Mouse (Mus musculus): ENCODE measurements around the gene Dbil5. TPM values are rescaled to one million over a fixed set of nuclear protein-coding genes. Genes with fewer than 3 reads are reported as not detected.

Dbil5 gene
- polyA plus RNA-seq, 1 experiment from 2014 or later, result 0.53 TPM

DNA sequence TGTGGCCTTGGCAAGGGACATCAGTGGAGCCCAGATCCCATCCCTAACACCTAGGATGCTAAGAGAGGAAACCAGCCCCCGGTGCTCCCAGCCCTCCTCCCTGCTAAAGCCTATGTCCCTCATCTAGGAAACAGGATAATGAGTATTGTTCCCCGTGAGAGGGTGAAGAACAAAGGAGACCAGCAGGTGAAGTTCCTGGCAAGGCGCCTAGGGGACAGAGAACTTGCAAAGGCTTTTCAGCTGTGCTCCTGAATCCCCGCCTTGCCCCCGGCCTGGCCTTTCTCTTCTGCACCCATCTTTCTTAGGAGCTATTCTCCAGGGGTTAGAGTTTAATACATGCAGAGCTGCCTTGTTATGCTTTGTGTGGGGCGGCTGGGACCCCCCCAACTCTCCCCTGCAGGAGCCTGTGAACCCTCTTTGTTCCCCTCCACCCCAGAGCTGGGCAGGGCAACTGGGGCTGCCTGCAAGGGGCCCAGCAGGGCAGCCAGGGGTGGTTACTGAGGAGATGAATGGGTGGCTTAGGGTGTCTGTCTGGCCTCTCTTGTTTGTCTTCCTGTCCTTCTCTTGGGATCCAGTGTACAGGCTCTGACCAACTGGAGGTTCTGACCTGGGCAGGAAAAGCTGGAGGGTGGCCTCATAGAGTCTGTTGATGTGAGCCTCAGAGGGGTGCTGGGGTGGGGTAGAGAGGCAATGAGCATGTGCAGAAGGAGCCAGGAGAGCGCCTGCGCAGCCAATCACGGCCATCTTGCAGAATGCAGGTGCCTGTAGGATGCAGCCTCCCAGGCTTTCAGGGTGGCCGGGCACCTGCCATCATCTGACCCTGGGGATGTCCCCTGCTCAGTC is 43.0 kb downstream of the Dbil5 start:
- Histone ChIP-seq H3K9me3 (replicated peaks; ENCODE audit: control insufficient read depth, low read length) (no peaks in the 10 kb centered on the region), H3K4me2 (ENCODE audit: low read depth, low read length) (no peak overlapping the region), H3K27me3 (ENCODE audit: control insufficient read depth, insufficient read depth, low read length) (no peaks in the 10 kb centered on the region), H3K4me3 (ENCODE audit: low read length) (no peak overlapping the region), H3K4me1 (ENCODE audit: control insufficient read depth, insufficient read depth, low read length) (no peaks in the 10 kb centered on the region), H3K27ac (ENCODE audit: low read length) (no peak overlapping the region), H3K36me3 (ENCODE audit: control insufficient read depth, insufficient read depth) (no peaks in the 10 kb centered on the region), H3K9ac (ENCODE audit: low read length) (no peak overlapping the region)
- WGBS, result 77% methylated on average over 10 of the region's 10 CpGs
- no peak for ATAC-seq (replicated peaks; ENCODE audit: extremely low read depth, insufficient read depth, low FRiP score)

DNA sequence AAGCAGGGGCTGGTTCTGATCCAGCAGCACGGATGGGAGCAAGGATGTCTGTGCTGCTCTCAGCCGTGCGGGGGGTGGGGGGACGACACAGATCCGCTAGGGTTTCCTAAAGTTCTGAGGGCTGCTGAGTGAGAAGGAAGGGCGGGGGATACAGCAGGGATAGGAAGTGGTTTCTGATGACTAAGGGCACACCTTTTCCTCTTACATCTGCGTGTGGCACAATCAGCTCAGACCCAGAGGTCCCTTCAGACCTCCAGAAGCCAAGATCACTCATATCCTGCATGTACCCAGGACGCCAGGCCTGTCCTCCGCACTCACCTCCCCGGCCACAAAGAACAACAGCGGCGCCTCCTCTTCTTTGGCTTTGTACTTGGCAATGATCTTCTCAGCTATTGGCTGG is 43.8 kb downstream of the Dbil5 start:
- Histone ChIP-seq H3K27me3 (ENCODE audit: control insufficient read depth, insufficient read depth, low read length) (no peaks in the 10 kb centered on the region), H3K36me3 (ENCODE audit: control insufficient read depth, insufficient read depth) (no peaks in the 10 kb centered on the region), H3K9me3 (replicated peaks; ENCODE audit: control insufficient read depth, low read length) (no peaks in the 10 kb centered on the region), H3K4me1 (ENCODE audit: control insufficient read depth, insufficient read depth, low read length) (no peaks in the 10 kb centered on the region), H3K27ac (ENCODE audit: low read length) (no peak overlapping the region), H3K4me2 (ENCODE audit: low read depth, low read length) (no peak overlapping the region), H3K4me3 (ENCODE audit: low read length) (no peak overlapping the region), H3K9ac (ENCODE audit: low read length) (no peak overlapping the region)
- peak; percentile 37 for ATAC-seq (replicated peaks; ENCODE audit: extremely low read depth, insufficient read depth, low FRiP score)
- WGBS, result 54% methylated on average over 12 of the region's 12 CpGs

DNA sequence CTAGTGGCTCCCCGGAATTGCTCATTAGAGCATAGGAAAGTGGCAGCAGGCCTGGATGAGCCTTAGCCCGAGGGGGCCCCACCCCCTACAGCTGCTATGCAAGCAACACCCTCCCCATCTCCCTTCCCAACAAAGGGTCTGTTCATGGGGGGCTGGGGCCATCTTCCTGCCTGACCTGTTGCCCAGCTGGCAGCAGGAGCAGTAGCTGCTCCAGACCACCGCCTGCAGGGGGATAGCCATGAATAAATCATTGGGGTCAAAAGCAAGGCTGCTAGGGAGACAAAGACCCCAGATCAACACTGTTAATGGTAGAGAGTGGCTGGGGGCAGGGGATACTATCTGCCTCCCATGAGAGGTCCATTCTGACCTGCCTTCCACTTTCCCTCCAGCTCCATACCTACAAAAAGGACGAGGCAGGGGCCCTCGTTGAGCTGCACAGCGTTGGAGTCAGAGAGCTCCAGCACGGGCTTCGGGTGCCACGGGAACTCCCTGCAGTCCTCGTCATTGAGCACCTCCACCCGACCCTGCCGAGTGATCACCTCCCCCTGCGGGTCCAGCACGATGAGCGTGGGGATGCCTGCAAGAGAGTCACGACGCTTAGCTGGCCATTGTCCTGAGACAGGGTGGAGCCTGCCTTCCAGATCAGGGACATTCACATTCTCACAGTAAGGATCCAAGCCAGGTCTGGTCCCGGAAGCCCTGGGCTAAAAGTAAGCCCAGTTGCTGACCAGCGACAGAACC is 45.4 kb downstream of the Dbil5 start:
- Histone ChIP-seq H3K4me3 (ENCODE audit: low read length) (no peak overlapping the region), H3K36me3 (ENCODE audit: control insufficient read depth, insufficient read depth) (no peaks in the 10 kb centered on the region), H3K27ac (ENCODE audit: low read length) (no peak overlapping the region), H3K4me2 (ENCODE audit: low read depth, low read length) (no peak overlapping the region), H3K9me3 (replicated peaks; ENCODE audit: control insufficient read depth, low read length) (no peaks in the 10 kb centered on the region), H3K27me3 (ENCODE audit: control insufficient read depth, insufficient read depth, low read length) (no peaks in the 10 kb centered on the region), H3K9ac (ENCODE audit: low read length) (no peak overlapping the region), H3K4me1 (ENCODE audit: control insufficient read depth, insufficient read depth, low read length) (no peaks in the 10 kb centered on the region)
- no peak for ATAC-seq (replicated peaks; ENCODE audit: extremely low read depth, insufficient read depth, low FRiP score)
- 24% methylated on average over 19 of the region's 19 CpGs for WGBS

DNA sequence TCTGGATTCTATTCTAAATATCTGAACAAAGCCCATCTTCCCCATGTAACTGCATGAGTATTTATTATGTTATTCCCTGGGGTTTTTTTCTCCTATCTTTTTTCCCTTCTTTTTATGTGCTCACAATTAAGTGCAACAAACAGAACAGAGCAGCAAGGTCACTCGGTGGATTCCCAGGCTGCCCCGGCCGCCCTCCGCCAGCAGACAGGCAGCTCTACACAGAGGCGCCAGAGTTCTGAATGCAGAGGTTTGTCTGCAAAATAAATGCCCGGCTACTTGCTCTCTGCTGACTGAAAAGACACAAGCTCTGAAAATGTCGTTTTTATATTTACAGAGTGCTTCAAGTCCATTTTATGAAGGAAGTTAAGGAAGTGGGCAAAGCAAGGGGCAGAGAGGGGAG is 50.1 kb downstream of the Dbil5 start:
- H3K9ac ChIP-seq (ENCODE audit: low read length), result no peak overlapping the region
- H3K36me3 ChIP-seq (ENCODE audit: control insufficient read depth, insufficient read depth), result 0 out of 2 replicates have a peak, but pooled peaks cover 2% of the 10 kb centered on the region
- no peaks in the 10 kb centered on the region for H3K4me1 ChIP-seq (ENCODE audit: control insufficient read depth, insufficient read depth, low read length)
- H3K9me3 ChIP-seq (replicated peaks; ENCODE audit: control insufficient read depth, low read length), result no peaks in the 10 kb centered on the region
- no peak overlapping the region for H3K27ac ChIP-seq (ENCODE audit: low read length)
- no peak for ATAC-seq (replicated peaks; ENCODE audit: extremely low read depth, insufficient read depth, low FRiP score)
- no peak overlapping the region for H3K4me3 ChIP-seq (ENCODE audit: low read length)
- no peaks in the 10 kb centered on the region for H3K27me3 ChIP-seq (ENCODE audit: control insufficient read depth, insufficient read depth, low read length)
- 68% methylated on average over 7 of the region's 7 CpGs for WGBS
- H3K4me2 ChIP-seq (ENCODE audit: low read depth, low read length), result no peak overlapping the region

DNA sequence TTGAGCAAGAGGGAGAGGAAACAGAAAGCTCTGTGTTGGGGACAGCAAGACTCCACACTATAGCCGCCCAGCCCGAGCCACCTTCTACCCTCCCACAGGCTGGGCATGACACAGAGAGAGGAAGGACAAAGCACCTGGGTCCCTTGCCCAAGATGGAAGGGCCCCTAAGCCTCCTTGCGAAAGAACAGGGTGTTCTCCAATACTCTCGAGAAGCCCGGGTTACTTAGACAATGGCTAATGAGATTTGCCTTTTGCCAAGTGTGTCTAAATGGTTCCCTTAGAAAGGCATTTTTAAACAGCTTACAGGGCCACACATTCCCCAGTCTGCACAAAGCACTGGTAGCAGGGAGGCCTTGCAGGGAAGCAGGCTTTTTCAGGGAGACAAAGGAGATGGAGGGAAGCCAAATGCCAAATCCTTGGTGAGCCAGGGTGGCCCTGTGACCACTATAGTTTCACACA is 50.6 kb downstream of the Dbil5 start:
- no peaks in the 10 kb centered on the region for H3K9me3 ChIP-seq (replicated peaks; ENCODE audit: control insufficient read depth, low read length)
- no peak overlapping the region for H3K4me3 ChIP-seq (ENCODE audit: low read length)
- no peak overlapping the region for H3K9ac ChIP-seq (ENCODE audit: low read length)
- H3K27me3 ChIP-seq (ENCODE audit: control insufficient read depth, insufficient read depth, low read length), result no peaks in the 10 kb centered on the region
- no peak overlapping the region for H3K4me2 ChIP-seq (ENCODE audit: low read depth, low read length)
- no peak overlapping the region for H3K27ac ChIP-seq (ENCODE audit: low read length)
- 0 out of 2 replicates have a peak, but pooled peaks cover 2% of the 10 kb centered on the region for H3K36me3 ChIP-seq (ENCODE audit: control insufficient read depth, insufficient read depth)
- H3K4me1 ChIP-seq (ENCODE audit: control insufficient read depth, insufficient read depth, low read length), result no peaks in the 10 kb centered on the region
- ATAC-seq (replicated peaks; ENCODE audit: extremely low read depth, insufficient read depth, low FRiP score), result no peak
- 71% methylated on average over 5 of the region's 5 CpGs for WGBS

Other genes starting within 250 kb of the Dbil5 start
- gene 1700016K19Rik, start 217.7 kb upstream of the Dbil5 start, polyA plus RNA-seq (2015; fragmentation: Nextera tagmentation; extraction: Ambion mirVana), result 0.93 and 1.7 TPM in 2 replicates
- 14.9 and 16.8 TPM in 2 replicates for gene Rflnb, start 189.8 kb upstream of the Dbil5 start, polyA plus RNA-seq (2015; fragmentation: Nextera tagmentation; extraction: Ambion mirVana)
- 30.5 and 35.1 TPM in 2 replicates for gene Vps53, start 38.0 kb upstream of the Dbil5 start, polyA plus RNA-seq (2015; fragmentation: Nextera tagmentation; extraction: Ambion mirVana)
- 22.3 and 24.0 TPM in 2 replicates for gene Fam57a, start 37.9 kb upstream of the Dbil5 start, polyA plus RNA-seq (2015; fragmentation: Nextera tagmentation; extraction: Ambion mirVana)
- 20.1 and 21.7 TPM in 2 replicates for gene Gemin4, start 56 bp downstream of the Dbil5 start, polyA plus RNA-seq (2015; fragmentation: Nextera tagmentation; extraction: Ambion mirVana)
- gene Mrm3, start 26.1 kb downstream of the Dbil5 start, polyA plus RNA-seq (2015; fragmentation: Nextera tagmentation; extraction: Ambion mirVana), result 29.1 and 31.7 TPM in 2 replicates
- gene Glod4, start 26.1 kb downstream of the Dbil5 start, polyA plus RNA-seq (2015; fragmentation: Nextera tagmentation; extraction: Ambion mirVana), result 115 and 122 TPM in 2 replicates
- gene Nxn, start 181.5 kb downstream of the Dbil5 start, polyA plus RNA-seq (2015; fragmentation: Nextera tagmentation; extraction: Ambion mirVana), result 20.8 and 21.2 TPM in 2 replicates
- 81.6 and 84.4 TPM in 2 replicates for gene Timm22, start 189.3 kb downstream of the Dbil5 start, polyA plus RNA-seq (2015; fragmentation: Nextera tagmentation; extraction: Ambion mirVana)

Data from heart, embryonic 16.5 days (tissue).